Mouse (Mus musculus): ENCODE measurements around the gene Furin. TPM values are rescaled to one million over a fixed set of nuclear protein-coding genes. Genes with fewer than 3 reads are reported as not detected.
A peak's percentile ranks its signal among the peaks of the same experiment; 100 is the strongest.

The Furin gene
- polyA plus RNA-seq, 1 experiment from 2014 or later, result 13.2 TPM

DNA sequence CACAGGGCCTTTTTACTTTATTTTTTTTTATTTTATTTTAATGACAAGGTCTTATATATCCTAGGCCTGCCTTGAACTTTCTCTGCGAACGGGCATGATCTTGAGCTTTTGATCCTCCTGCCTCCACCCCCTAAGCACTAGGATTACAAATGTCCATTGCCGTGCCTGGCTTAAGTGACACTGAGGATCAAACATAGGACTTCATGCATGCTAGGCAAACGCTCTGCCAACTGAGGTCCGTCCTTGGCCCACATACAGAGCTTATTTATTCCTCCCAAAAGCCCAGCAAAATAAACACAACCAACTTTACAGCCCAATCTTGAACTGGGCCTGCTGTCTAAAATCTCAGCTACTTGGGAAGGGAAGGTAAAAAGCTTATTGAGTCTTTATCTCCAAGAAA is 7.5 kb upstream of the Furin start:
- Histone ChIP-seq H3K4me2 (no peak overlapping the region), H3K4me1 (replicated peaks) (no peaks in the 10 kb centered on the region), H3K9me3 (no peaks in the 10 kb centered on the region), H3K36me3 (no peaks in the 10 kb centered on the region), H3K27ac (no peak overlapping the region), H3K4me3 (replicated peaks) (no peak overlapping the region), H3K27me3 (no peaks in the 10 kb centered on the region), H3K9ac (replicated peaks) (no peak overlapping the region)
- no peak for ATAC-seq (ENCODE audit: insufficient number of reproducible peaks, insufficient read depth, low FRiP score, low TSS enrichment, low read depth)
- 66% methylated on average over 5 of the region's 5 CpGs for WGBS

DNA sequence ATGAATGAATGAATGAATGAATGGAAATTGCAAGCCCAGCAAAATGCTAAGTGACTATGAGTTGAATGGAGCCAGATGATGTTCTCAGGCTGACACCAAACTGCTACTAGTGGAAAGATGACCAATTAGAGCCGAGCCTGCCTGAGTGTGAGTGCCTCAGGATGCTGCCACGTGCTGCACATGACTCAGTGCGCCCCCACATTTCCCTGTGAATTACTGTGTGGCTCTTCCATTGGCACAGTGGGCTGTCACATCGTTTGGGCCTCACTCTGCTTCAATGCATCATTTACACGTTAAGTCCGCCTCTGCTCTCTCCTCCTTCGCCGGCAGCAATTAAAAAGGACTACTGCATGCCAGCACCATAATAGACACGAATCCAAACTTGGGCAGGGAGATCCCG is 7.0 kb upstream of the Furin start:
- no peaks in the 10 kb centered on the region for H3K4me1 ChIP-seq (replicated peaks)
- no peaks in the 10 kb centered on the region for H3K27me3 ChIP-seq
- 68% methylated on average over 10 of the region's 10 CpGs for WGBS
- ATAC-seq (ENCODE audit: insufficient number of reproducible peaks, insufficient read depth, low FRiP score, low TSS enrichment, low read depth), result no peak
- no peaks in the 10 kb centered on the region for H3K9me3 ChIP-seq
- H3K4me2 ChIP-seq, result no peak overlapping the region
- H3K9ac ChIP-seq (replicated peaks), result no peak overlapping the region
- no peak overlapping the region for H3K27ac ChIP-seq
- H3K4me3 ChIP-seq (replicated peaks), result no peak overlapping the region
- H3K36me3 ChIP-seq, result no peaks in the 10 kb centered on the region

DNA sequence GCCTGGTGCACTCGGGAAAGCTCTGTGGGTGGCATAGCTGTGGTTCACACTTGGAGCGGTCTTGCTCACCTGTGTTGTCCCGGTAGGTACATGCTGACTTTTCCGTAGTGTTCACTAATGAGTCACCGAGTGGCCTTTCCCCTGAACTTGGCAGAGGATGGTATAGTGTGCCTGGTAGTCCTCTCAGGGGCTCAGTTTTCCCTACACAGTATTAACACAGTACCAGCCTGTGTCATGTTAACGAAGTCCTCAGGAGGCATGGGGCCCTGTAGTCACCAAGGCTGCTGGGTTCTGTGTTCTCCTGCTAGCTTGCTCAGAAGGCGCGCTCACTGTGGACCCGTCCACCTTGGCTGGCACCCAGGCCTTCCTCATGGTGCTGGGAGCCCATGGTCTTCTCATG is 5.1 kb upstream of the Furin start:
- no peaks in the 10 kb centered on the region for H3K9me3 ChIP-seq
- no peak overlapping the region for H3K9ac ChIP-seq (replicated peaks)
- no peaks in the 10 kb centered on the region for H3K4me1 ChIP-seq (replicated peaks)
- 81% methylated on average over 9 of the region's 9 CpGs for WGBS
- peaks cover 6% of the 10 kb centered on the region; the same call in 1 of the 2 replicates for H3K27me3 ChIP-seq
- ATAC-seq (ENCODE audit: insufficient number of reproducible peaks, insufficient read depth, low FRiP score, low TSS enrichment, low read depth), result no peak
- no peak overlapping the region for H3K27ac ChIP-seq
- no peaks in the 10 kb centered on the region for H3K36me3 ChIP-seq
- no peak overlapping the region for H3K4me3 ChIP-seq (replicated peaks)
- no peak overlapping the region for H3K4me2 ChIP-seq

DNA sequence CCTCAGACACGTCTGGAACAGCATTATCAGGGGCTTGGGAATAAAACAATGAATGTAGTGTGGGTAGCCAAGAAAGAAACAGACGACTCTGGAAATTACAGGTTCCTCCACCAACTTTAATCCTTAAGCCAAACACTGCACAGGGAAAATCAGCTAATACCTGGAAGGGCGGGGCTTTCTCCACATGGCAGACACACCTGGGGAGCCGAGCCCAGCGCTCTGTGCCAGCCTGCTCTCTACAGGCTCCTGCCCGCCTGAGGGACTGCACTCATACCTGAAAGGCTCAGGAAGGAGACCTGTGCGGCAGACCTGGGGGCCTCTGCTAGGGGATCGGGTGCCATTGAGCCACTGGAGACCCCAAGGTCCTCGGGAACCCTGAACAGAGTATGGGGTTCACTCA is 2.5 kb upstream of the Furin start:
- no peak overlapping the region for H3K9ac ChIP-seq (replicated peaks)
- 76% methylated on average over 9 of the region's 9 CpGs for WGBS
- H3K9me3 ChIP-seq, result no peaks in the 10 kb centered on the region
- H3K4me3 ChIP-seq (replicated peaks), result no peak overlapping the region
- no peak overlapping the region for H3K4me2 ChIP-seq
- H3K4me1 ChIP-seq (replicated peaks), result peaks cover 4% of the 10 kb centered on the region; the same call in 1 of the 2 replicates
- no peak overlapping the region for H3K27ac ChIP-seq
- peaks cover 17% of the 10 kb centered on the region for H3K27me3 ChIP-seq
- ATAC-seq (ENCODE audit: insufficient number of reproducible peaks, insufficient read depth, low FRiP score, low TSS enrichment, low read depth), result no peak
- H3K36me3 ChIP-seq, result no peaks in the 10 kb centered on the region

DNA sequence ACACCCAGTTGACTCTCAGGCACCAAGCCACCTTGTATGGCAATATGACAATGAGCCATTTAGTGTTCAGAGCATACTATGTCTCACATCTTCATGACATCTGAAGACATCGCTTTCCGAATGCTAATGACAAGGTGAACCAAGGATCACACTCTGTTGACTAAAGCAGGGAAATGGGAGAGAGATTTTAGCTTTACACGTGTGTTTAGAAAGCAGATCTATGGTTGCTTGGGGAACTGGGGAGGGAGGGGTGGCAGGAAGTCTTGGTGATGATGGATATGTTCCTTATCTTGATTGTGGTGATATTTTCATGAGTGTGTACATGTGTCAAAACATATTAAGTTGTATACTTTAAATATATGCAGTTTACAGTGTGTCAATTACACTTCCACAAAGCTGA is 950 bp upstream of the Furin start:
- 89% methylated on average over 3 of the region's 3 CpGs for WGBS
- Histone ChIP-seq H3K9ac (replicated peaks) (no peak overlapping the region), H3K27ac (no peak overlapping the region), H3K4me2 (no peak overlapping the region), H3K4me1 (replicated peaks) (peaks cover 10% of the 10 kb centered on the region), H3K4me3 (replicated peaks) (no peak overlapping the region), H3K36me3 (no peaks in the 10 kb centered on the region), H3K9me3 (no peaks in the 10 kb centered on the region), H3K27me3 (peaks cover 17% of the 10 kb centered on the region)
- no peak for ATAC-seq (ENCODE audit: insufficient number of reproducible peaks, insufficient read depth, low FRiP score, low TSS enrichment, low read depth)

DNA sequence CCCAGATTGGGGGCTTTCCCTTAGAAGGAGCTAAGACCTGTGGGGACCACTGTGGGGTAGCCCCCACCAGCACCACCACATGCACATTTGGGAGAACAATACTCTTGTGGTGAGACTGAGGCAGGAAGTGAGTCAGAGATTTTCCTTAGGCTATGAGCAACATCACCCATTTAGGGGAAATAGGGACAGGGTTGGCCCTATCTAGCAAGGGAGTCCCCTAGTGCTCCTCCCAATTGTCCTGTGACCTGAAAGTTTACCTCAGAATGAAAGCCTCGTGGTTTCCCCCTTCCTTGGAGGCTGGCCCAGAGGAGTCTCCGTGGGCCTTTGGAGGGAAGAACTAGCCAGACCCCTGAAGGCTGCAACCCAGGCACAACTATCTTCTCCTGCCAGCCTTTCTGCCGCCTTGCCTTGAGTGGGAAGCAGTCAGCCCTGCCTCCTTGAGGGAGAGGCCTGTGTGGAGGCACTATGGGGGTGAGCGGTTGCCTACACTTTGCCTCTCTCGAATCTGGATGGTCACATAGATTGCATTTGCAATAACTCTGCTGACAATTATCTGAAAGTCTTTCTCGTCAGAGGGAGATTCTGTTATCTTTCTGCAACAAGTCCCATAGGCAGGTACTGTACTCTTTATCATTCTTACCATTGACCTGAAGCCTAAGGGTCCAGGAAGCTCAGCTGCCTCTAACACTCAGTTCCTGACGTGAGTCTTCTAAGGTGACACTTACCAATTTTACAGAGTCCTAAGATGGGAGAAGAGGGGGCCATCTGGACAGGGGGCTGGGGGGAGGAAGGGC is 938 bp downstream of the Furin start:
- H3K27me3 ChIP-seq, result peaks cover 17% of the 10 kb centered on the region
- no peaks in the 10 kb centered on the region for H3K9me3 ChIP-seq
- H3K9ac ChIP-seq (replicated peaks), result no peak overlapping the region
- H3K4me1 ChIP-seq (replicated peaks), result peaks cover 26% of the 10 kb centered on the region
- no peak overlapping the region for H3K4me3 ChIP-seq (replicated peaks)
- 70% methylated on average over 7 of the region's 7 CpGs for WGBS
- H3K36me3 ChIP-seq, result no peaks in the 10 kb centered on the region
- no peak for ATAC-seq (ENCODE audit: insufficient number of reproducible peaks, insufficient read depth, low FRiP score, low TSS enrichment, low read depth)
- H3K4me2 ChIP-seq, result no peak overlapping the region
- no peak overlapping the region for H3K27ac ChIP-seq

DNA sequence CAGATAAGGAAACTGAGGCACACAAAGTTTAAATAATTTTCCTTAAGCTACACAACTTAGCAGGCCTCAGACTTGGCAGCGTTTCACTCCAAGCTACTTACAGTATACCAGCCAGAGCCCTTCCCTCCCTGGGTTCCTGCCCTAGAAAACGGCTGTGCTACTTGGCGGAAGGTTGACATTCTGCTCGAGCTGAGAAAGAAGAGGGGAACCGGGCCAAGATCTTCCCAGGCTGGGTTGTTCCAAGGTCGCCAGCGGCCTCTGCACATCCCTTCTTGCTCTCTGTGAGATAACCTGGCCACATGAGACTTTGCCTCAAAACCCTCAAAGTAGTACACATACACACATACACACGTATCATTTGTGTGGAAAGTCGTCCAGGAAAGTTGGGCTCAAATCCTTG is 1.7 kb downstream of the Furin start:
- peak overlapping the region; percentile 80 for H3K4me2 ChIP-seq
- H3K9me3 ChIP-seq, result no peaks in the 10 kb centered on the region
- H3K4me3 ChIP-seq (replicated peaks), result 0 out of 2 replicates have a peak overlapping the region, but pooled peaks have one; percentile 95
- peaks cover 17% of the 10 kb centered on the region for H3K27me3 ChIP-seq
- no peak overlapping the region; the same call in 1 of the 2 replicates for H3K9ac ChIP-seq (replicated peaks)
- 54% methylated on average over 9 of the region's 9 CpGs for WGBS
- no peak overlapping the region for H3K27ac ChIP-seq
- H3K36me3 ChIP-seq, result peaks cover 2% of the 10 kb centered on the region; the same call in 1 of the 2 replicates
- ATAC-seq (ENCODE audit: insufficient number of reproducible peaks, insufficient read depth, low FRiP score, low TSS enrichment, low read depth), result no peak
- H3K4me1 ChIP-seq (replicated peaks), result peaks cover 33% of the 10 kb centered on the region

DNA sequence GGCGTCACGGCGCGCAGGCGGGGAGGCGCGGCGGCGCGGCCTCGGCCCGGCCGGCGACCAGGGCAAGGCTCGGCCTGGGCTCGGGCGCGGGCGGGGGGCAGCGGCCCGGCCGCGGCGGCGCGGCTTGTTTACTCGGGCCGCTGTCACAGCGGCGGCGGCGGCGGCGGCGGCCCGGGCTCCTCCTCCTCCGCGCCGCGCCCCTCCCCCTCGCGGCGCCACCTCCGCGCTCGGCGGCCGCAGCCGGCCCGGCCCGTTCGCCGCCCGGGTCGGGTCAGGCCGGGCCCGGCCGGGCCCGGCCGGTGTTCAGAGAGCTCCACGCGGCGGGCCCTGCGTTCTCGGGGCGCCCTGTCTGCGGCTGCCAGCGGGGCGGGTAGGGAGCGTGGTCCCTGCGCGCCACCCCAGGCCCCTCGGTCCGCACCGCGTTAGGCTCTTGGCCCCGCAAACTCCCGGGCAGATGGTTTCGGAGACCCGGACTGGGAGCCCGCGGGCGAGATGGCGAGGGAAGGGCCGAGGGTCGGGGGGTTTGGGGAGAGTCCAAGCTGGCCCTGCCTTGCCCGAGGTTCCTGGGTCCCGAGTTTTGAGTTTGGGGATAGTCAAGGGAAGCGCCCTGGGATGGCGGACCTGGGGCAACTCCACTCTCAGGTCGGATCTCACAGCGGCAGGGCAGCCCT is 2.5 kb downstream of the Furin start:
- H3K4me2 ChIP-seq, result peak overlapping the region; percentile 91
- ATAC-seq (ENCODE audit: insufficient number of reproducible peaks, insufficient read depth, low FRiP score, low TSS enrichment, low read depth), result peak; percentile 34; the same call in 1 of the 2 replicates
- H3K36me3 ChIP-seq, result peaks cover 10% of the 10 kb centered on the region
- WGBS, result under 1% methylated on average over 59 of the region's 92 CpGs
- H3K27ac ChIP-seq, result peak overlapping the region; percentile 89
- peak overlapping the region; percentile 95 for H3K4me3 ChIP-seq (replicated peaks)
- H3K27me3 ChIP-seq, result peaks cover 17% of the 10 kb centered on the region
- H3K4me1 ChIP-seq (replicated peaks), result peaks cover 35% of the 10 kb centered on the region
- H3K9me3 ChIP-seq, result no peaks in the 10 kb centered on the region
- peak overlapping the region; percentile 92 for H3K9ac ChIP-seq (replicated peaks)

DNA sequence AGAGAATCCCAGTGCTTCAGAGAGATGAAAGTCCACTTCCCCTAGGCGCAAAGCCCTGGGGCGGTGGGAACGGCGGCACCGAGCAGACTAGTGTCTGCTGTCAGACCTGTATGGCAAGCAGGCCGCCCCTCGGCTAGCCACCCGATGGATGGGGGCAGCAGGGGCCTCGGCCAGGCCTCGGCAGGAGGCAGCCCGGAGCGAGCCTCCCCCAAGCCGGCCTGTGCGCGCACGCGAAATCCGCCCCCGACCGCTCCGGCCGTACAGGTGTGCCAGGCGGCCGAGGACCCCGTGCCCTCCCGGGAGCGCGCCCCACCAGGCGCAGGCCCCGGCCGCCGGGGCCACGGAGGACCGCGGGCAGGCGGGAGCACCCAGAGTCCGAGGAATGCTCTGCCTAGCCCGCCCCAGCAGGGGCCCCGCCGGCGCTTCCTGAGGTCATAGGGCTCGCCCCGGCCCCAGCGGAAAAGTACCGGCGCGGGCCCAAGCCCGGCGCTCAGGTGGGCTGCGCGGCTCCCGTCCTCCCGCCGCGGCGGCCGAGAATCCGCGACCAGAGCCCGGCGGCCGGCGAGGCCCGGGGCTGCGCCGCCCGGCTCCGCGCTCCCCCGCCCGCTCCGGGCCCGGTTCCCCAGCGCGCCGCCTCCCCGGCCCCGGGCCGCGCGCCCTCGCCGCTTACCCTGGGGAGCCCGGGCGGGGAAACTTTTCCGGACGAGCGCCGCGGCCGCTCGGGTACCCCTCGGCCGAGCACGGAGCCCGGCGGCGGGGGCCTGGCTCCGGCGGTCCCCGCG is 3.2 kb downstream of the Furin start:
- Histone ChIP-seq H3K27ac (peak overlapping the region; percentile 89), H3K4me2 (peak overlapping the region; percentile 91), H3K27me3 (peaks cover 17% of the 10 kb centered on the region), H3K4me1 (replicated peaks) (peaks cover 35% of the 10 kb centered on the region), H3K9ac (replicated peaks) (peak overlapping the region; percentile 92), H3K9me3 (no peaks in the 10 kb centered on the region), H3K4me3 (replicated peaks) (peak overlapping the region; percentile 95), H3K36me3 (peaks cover 17% of the 10 kb centered on the region)
- WGBS, result under 1% methylated on average over 100 of the region's 102 CpGs
- ATAC-seq (ENCODE audit: insufficient number of reproducible peaks, insufficient read depth, low FRiP score, low TSS enrichment, low read depth), result peak; percentile 43; the same call in 1 of the 2 replicates

DNA sequence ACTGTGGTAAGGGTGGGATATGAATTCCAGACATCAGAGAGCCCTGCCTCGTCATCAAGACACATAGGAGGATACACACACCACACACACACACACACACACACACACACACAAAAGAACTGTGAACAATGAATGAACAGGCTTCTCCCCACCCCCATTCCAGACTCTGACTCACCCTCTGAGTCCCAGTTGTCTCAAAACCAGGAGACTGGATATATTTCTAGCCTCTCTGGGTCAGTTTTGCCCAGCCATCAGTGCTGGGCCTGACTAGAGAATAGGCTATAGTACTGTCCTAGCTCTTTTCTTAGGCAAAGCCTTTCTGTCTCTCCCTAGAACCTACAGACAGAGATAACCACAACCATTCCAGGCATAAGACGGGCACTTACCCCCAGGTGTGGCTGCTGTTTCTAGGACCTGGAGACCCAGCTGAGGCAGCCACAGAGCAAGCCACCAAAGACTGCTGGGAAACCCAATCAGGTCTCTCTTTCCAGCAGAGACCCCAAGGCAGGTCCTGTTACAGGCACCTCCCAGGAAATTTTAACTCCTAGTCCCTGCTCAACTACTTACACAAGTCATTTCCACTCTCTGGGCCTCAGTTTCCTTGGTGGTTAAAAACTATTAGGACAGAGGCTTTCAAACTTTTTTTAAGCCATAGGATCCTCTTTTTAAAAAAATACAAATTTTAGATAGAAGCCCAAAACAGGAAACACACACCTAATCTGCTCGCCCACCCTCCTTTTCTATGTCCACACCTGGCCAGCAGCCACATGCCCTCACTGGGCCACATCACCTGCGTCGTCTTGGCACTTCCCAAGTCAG is 4.0 kb downstream of the Furin start:
- Histone ChIP-seq H3K4me1 (replicated peaks) (peaks cover 35% of the 10 kb centered on the region), H3K9me3 (no peaks in the 10 kb centered on the region), H3K4me2 (peak overlapping the region; percentile 91), H3K9ac (replicated peaks) (peak overlapping the region; percentile 92), H3K27me3 (peaks cover 17% of the 10 kb centered on the region), H3K4me3 (replicated peaks) (peak overlapping the region; percentile 95), H3K36me3 (peaks cover 25% of the 10 kb centered on the region), H3K27ac (peak overlapping the region; percentile 89)
- ATAC-seq (ENCODE audit: insufficient number of reproducible peaks, insufficient read depth, low FRiP score, low TSS enrichment, low read depth), result no peak
- WGBS, result 18% methylated on average over 5 of the region's 5 CpGs

Data from limb, embryonic 12.5 days (tissue).